Mouse (Mus musculus) large intestine, adult 2 months (tissue): ENCODE measurements around the gene Cadm2. TPM values are rescaled to one million over a fixed set of nuclear protein-coding genes. Genes with fewer than 3 reads are reported as not detected.

Experiments
- DNase-seq: peaks from one replicate; pipeline ENCODE4 v3.0.0-alpha.2; 2012; ENCODE audit warnings: low read depth, low spot score
- WGBS: fragments of 180-500 bp; shearing (Covaris S2); methylation state at CpG from one replicate; pipeline ENCODE4 v1.1.7; 2018; 5-methylcytosine and 5-hydroxymethylcytosine counted together
- polyA plus RNA-seq: library from polyadenylated mRNA; depleted of rRNA; stranded (reverse); fragments of >200 nt; gene quantifications from 2 replicates; pipeline ENCODE4 v1.2.3, GENCODE M21; 2012; rRNA removed

Gene Cadm2
- 0.22 and 0.41 TPM in 2 replicates for polyA plus RNA-seq

DNA sequence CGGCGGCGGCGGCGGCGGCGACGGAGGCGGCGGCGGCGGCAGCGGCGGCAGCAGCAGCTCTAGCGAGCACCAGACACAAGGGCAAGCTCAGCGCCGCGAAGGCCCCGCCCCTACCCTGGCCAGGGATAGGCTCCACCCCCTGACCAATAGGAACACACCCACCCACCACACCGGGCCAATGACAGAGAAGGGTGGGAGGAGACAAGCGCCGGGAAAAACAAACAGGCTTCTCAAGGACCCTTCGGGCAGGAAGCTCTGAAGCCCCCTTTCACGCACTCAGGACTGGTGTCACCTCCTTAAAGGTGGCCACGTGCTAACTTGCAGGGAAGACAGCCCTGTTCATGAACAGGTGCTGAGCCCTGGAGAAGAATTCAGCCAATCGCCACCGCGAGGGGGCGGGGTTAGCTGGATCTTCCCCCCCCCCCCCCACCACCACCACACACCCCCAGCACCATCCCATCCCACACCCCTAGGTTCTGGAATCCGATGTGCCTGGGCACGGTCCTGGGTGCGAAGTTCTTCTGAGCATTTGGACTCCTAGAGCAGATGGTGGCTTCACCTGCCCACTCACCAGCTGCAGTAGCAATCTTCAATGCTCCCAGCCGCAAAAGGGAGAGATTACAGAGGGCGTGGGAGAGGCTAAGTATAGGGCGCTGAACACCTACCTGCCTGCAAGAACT, at the start of gene Cadm2:
Gene Cadm2, minus strand, starts transcription at position 83 of the 680 bp plus-strand sequence.
- peak; percentile 14 for DNase-seq
- WGBS = 1% methylated on average over 20 of the region's 35 CpGs

DNA sequence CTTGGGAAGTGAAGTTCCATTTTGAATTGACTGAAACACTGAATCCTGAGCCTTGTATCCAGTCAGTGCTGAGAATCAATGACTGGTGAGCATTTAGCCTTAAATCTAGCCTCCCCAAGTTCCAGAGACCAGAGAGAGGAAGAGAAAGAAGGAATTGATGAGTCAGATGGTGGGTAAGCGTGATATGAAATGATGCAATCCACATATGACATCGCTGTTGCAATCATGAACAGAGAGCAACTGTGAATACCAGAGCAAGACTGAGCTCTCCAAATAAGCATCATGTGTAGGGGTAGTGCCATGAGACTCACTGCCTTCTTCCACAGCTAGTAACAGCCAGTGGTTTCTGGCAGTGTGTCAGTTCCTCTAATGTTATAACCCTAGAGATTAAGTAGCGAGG, 26.2 kb upstream of the Cadm2 start:
- WGBS = 93% methylated on average over 3 of the region's 3 CpGs
- DNase-seq = no peak

DNA sequence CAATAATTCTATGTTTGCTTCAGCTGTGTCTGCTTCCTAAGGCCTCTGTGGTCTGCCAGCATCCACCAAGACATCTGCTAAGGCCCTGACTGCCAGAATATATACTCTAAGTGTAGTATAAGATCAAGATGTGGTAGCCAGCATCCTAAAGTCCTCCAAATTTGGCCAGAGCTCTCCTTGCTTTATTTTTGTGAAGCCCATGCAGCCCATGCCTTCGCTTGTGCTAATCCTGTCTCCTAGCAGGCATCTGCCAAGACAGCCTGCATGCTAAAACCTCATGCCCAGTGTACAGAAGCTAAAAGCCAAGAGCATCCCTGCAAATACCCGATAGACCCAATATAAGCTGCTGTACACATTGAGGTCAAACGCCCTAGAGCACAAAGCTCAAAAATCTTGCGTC, 22.9 kb upstream of the Cadm2 start:
- DNase-seq = no peak
- WGBS = 83% methylated on average over 4 of the region's 4 CpGs

GRCm38 (mm10) chr16:67619906-67620781, 564 bp downstream of the Cadm2 start:
- no peak for DNase-seq
- WGBS = 2% methylated on average over 61 of the region's 61 CpGs

- DNase-seq = no peak
- 1% methylated on average over 16 of the region's 16 CpGs for whole genome bisulfite sequencing
Measured at GRCm38 (mm10) chr16:67619416-67619815, 1.3 kb downstream of the Cadm2 start.

GRCm38 (mm10) chr16:67618817-67619216, 1.9 kb downstream of the Cadm2 start:
- 19% methylated on average over 13 of the region's 13 CpGs for WGBS
- DNase-seq = no peak

- 2% methylated on average over 25 of the region's 25 CpGs for WGBS
- no peak for DNase-seq
Measured at GRCm38 (mm10) chr16:67617811-67618210, 2.9 kb downstream of the Cadm2 start.

DNA sequence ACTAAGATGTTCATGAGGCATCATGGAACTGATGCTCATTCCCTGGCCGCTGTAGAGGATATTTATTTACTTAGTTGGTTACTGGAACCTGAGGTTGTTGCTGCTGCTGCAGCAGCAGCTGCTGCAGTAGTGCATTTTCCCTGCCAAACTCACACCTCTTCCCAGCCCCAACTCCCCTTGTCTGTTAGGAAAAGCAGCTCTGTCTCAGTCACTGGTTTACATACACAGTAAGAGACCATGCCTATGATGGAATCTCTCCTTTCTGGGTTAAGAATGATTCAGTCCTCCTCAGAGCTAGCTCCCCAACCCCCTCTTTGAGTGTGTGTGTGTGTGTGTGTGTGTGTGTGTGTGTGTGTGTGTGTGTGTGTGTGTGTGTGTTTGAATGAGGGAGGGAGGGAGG, 3.5 kb downstream of the Cadm2 start:
- no peak for DNase-seq
- WGBS = 13% methylated on average over 1 of the region's 1 CpGs

- no peak for DNase-seq
- WGBS = 40% methylated on average over 2 of the region's 2 CpGs
Measured at GRCm38 (mm10) chr16:67613876-67614275, 6.8 kb downstream of the Cadm2 start.

DNA sequence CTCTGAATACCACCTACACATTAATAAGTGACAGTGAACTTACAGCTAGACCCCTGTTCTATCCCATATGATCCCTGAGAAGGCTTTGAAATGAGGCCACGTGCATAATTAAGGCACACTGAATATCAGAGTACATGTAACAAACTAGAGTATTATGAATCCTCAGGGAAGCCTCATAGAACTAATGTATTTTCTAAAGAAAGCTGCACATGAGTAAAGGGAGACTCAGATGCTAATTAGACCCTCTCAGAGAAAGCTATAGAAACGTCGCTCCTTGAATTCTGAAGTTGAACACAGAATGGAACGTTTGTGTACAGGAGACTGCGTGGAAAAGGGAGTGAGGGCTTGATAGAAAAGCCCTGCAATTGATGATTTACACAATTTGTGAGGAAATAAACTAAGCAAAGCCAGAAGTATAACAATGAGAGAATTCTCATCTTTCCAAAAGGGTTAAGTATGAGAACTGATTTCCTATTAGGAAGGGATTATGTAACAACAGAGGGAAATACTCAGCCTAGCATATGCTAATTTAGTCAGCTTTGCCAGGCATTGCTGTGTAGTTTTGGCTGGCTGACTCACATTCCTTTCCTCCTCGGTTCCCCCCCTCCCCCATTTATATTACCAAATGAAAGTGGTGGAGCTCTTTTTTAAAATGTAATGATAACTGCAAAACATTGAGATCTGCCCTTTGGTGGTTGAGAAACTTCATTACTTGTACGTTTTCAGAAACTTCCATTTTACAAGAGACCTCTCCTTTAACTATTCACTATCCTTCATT, 9.6 kb downstream of the Cadm2 start:
- 38% methylated on average over 7 of the region's 7 CpGs for WGBS
- DNase-seq = no peak

DNA sequence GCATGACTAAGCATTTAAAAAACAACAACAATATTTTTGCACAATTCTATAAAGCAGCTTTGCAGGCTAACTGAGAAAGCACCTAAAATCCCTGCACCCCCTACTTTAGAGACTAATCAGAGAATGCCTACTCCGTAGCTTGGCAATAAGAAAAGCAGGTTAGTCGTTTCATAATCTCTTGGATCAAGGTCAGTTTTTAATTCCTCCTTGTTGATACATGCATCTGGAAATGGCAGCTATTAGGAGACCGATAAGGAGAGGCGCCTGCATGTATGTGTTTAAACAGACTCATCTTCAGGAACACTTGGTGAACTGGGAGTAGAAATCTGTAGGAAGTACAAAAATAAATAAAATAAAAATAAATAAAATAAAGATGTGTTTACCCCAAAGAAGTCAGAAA, 11.6 kb downstream of the Cadm2 start:
- no peak for DNase-seq
- WGBS = 51% methylated on average over 4 of the region's 4 CpGs

GRCm38 (mm10) chr16:67608499-67608898, 12.2 kb downstream of the Cadm2 start:
- DNase-seq = no peak
- 47% methylated on average over 3 of the region's 3 CpGs for whole genome bisulfite sequencing

DNA sequence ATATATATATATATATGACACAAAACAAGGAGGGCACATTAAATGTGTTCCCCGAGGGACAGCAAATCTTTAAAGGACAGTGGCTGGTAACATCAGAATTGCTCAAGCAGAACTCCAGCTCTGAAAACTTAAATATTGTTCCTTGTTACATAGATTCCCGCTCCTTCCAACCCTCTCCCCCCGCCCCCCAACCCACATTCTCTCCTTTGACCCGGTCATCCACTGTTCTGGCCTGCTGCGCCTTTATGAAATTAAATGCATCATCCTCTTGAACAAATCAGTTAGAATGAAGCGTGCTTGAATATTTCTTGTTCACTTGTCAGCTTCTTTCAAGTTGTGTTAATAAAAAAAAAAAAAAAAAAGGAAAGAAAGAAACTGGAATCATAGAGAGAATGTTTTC, 15.0 kb downstream of the Cadm2 start:
- DNase-seq = no peak
- 87% methylated on average over 6 of the region's 6 CpGs for WGBS

DNA sequence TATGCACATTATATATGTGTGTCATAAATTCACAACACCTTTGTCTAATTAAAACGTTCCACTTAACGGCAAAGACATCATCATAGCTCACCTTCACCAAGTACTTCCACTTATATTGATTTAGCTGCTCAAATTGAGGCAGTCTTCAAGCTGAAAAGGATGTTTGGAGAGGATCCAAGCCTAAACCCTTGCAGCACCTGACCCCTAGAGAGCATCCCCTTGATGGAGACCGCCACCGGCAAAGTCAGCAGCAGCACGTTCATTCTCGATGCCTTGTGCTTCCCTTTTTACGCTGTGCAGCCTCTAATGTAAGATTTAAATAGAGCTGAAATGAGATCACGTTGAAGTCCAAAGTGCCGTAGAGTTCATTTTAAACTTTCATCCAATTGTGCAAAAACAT, 20.7 kb downstream of the Cadm2 start:
- no peak for DNase-seq
- 83% methylated on average over 9 of the region's 9 CpGs for WGBS

GRCm38 (mm10) chr16:67598841-67599240, 21.9 kb downstream of the Cadm2 start:
- DNase-seq = no peak
- WGBS = 75% methylated on average over 4 of the region's 4 CpGs

GRCm38 (mm10) chr16:67591015-67591414, 29.7 kb downstream of the Cadm2 start:
- DNase-seq = no peak
- WGBS = 86% methylated on average over 6 of the region's 6 CpGs

DNA sequence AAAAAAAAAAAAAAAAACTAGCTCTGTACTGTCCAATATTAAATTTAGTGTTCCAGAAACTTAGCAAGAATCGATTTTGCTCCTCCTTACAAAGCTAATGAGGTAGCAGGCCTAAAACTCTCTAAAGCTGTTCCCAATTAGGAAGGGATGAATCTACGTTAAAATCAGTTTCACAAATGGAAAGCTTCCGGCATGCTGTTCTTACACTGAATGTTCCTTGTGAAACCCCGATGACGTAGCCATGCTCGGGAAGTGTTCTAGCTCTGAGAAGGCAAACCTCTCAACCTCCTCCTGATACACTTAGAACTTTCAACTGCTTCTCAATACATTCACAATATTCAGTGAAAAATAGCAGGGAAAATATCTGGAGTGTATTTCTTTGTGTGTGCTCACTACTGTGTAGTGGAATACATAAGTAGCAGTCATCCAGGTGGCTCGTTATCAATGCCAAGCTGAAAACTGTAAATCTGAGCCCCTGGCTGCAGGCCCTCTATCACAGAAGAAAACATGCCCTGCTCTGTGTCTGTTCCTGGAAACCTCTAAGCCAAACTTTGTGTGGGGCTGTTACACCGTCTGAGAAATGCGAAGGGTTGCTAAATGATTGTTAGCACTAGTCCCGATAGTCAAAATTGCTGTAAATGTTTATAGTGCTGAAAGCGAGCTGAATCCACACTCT, 41.7 kb downstream of the Cadm2 start:
- WGBS = 76% methylated on average over 11 of the region's 11 CpGs
- no peak for DNase-seq

DNA sequence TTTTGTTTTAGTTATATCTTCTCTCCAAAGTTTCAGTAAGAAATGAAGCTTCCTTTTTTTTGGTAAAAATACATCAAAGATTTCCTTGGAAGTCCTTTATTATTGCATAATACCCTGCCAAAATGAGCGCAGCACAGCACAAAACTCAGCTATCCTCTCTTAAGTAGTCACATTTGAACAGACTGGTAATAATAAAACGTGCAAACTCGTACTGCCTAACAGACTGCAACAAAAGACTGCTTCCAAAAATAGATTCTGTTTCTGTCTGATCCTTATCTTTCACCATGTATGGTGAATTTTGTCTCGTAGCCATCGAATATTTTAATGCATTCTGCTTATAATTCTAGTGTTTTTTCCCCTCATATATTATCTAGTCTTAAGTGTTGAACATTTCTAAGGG, 45.2 kb downstream of the Cadm2 start:
- DNase-seq = no peak
- WGBS = 55% methylated on average over 5 of the region's 5 CpGs

DNA sequence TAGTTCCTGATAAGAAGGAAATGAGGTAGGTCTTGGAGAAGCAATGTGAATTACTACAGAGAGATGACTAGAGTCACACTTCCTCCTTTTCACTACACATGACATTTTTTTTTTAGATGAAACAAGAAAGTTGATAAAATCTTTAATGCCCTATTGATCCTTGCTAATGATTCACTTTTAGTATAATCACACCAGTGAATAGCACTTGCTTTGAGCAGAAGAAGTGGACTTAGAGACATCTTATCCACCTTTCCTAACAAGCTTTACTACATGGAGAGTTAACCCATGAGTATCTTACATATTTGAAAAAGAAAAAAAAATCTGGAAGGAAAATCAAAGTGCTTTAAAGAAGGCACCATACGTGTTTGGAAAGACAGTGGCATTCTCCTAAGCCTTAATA, 93.7 kb downstream of the Cadm2 start:
- WGBS = 79% methylated on average over 1 of the region's 1 CpGs
- DNase-seq = no peak

DNA sequence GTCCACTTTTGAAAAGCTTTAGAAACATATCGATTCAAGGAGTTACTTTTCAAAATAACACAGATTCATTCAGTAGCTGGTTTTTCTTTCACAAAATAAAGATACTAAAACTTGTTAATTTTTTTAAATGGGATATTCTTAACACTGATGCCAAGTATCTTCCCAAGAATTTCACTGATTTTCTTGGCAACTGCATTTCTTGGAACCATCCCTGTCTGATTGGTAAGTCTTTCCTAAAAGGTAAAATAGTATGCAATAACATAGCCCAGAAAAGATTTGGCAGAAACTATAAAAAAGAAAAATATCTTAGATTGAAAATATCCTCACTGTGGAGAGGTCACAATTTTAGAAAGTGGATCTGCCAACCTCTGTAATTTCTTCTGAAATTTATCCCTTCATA, 95.8 kb downstream of the Cadm2 start:
- WGBS = 68% methylated on average over 1 of the region's 1 CpGs
- no peak for DNase-seq
